Comparison of ENCODE assay signal across 12 mouse cellular contexts in genomic region chr2:142404321-142404720, GRCm38 (mm10).
DNase-seq lines count a peak whose midpoint lies in the region; ATAC-seq lines count a peak whose summit lies in the region.
"Had no signal": no experiment of that assay in that cellular context is flagged by ENCODE, and none has a peak within 500 bp of the region (broad histone marks: within the 10 kb centered on the region; RNA-seq: fewer than 3 reads in every experiment).

No protein-coding gene starts in this region.

- peaks cover 12% of the 10 kb centered on the region; the same call in 1 of the 2 replicates for H3K4me1 ChIP-seq in forebrain, embryonic 13.5 days
- peaks cover 23% of the 10 kb centered on the region for H3K4me1 ChIP-seq in forebrain, embryonic 15.5 days
- H3K4me1 ChIP-seq in midbrain, embryonic 11.5 days (ENCODE audit: control insufficient read depth, insufficient read depth, low read length): no peaks in the 10 kb centered on the region
- H3K4me1 ChIP-seq in midbrain, embryonic 15.5 days: peaks cover 4% of the 10 kb centered on the region; the same call in 1 of the 2 replicates
- H3K4me1 ChIP-seq in hindbrain, embryonic 14.5 days (replicated peaks; ENCODE audit: control insufficient read depth, insufficient read depth, low read length): no peaks in the 10 kb centered on the region

- H3K9ac ChIP-seq in forebrain, embryonic 13.5 days: no peak overlapping the region
- H3K9ac ChIP-seq in forebrain, embryonic 15.5 days (replicated peaks): no peak overlapping the region
- H3K9ac ChIP-seq in midbrain, embryonic 11.5 days (ENCODE audit: low read length): no peak overlapping the region
- H3K9ac ChIP-seq in midbrain, embryonic 15.5 days: no peak overlapping the region
- H3K9ac ChIP-seq in hindbrain, embryonic 14.5 days: no peak overlapping the region
- H3K9ac ChIP-seq: liver, embryonic 12.5 days had no signal

- H3K9me3 ChIP-seq in forebrain, embryonic 13.5 days (replicated peaks): no peaks in the 10 kb centered on the region
- H3K9me3 ChIP-seq in forebrain, embryonic 15.5 days: no peaks in the 10 kb centered on the region
- no peaks in the 10 kb centered on the region for H3K9me3 ChIP-seq in midbrain, embryonic 11.5 days (ENCODE audit: control insufficient read depth, low read length)
- no peaks in the 10 kb centered on the region for H3K9me3 ChIP-seq in midbrain, embryonic 15.5 days
- no peaks in the 10 kb centered on the region for H3K9me3 ChIP-seq in hindbrain, embryonic 14.5 days (ENCODE audit: control insufficient read depth, low read length)
- H3K9me3 ChIP-seq: liver, embryonic 12.5 days had no signal

- peak; percentile 42; the same call in 1 of the 2 replicates for ATAC-seq in forebrain, embryonic 13.5 days
- no peak for ATAC-seq in forebrain, embryonic 15.5 days (replicated peaks)
- peak; percentile 49; the same call in 1 of the 2 replicates for ATAC-seq in midbrain, embryonic 11.5 days (ENCODE audit: low FRiP score)
- ATAC-seq in midbrain, embryonic 15.5 days (replicated peaks): no peak
- ATAC-seq in hindbrain, embryonic 14.5 days (ENCODE audit: low FRiP score): 0 out of 2 replicates have a peak, but pooled peaks have one; percentile 36
- ATAC-seq: liver, embryonic 12.5 days had no signal

- peak; percentile 51 for DNase-seq in midbrain, embryonic 11.5 days (ENCODE audit: low spot score, missing footprints)
- no peak for DNase-seq in hindbrain, embryonic 14.5 days (ENCODE audit: low spot score)
- no peak for DNase-seq in gastrocnemius, postnatal 36 days
- DNase-seq in ovary, postnatal 14 days (ENCODE audit: low spot score): no peak
- DNase-seq: cerebellum, adult 8-10 months; gastrocnemius, postnatal 14 days; lung, postnatal 10 days had no signal

- no peak overlapping the region for H3K4me3 ChIP-seq in forebrain, embryonic 13.5 days
- no peak overlapping the region for H3K4me3 ChIP-seq in forebrain, embryonic 15.5 days
- H3K4me3 ChIP-seq in midbrain, embryonic 11.5 days (ENCODE audit: low read depth, low read length): no peak overlapping the region
- H3K4me3 ChIP-seq in midbrain, embryonic 15.5 days: no peak overlapping the region
- no peak overlapping the region for H3K4me3 ChIP-seq in hindbrain, embryonic 14.5 days (replicated peaks; ENCODE audit: low read length)
- H3K4me3 ChIP-seq: liver, embryonic 12.5 days had no signal

- no peak overlapping the region for H3K4me2 ChIP-seq in forebrain, embryonic 13.5 days
- no peak overlapping the region for H3K4me2 ChIP-seq in forebrain, embryonic 15.5 days (replicated peaks)
- no peak overlapping the region for H3K4me2 ChIP-seq in midbrain, embryonic 11.5 days
- no peak overlapping the region for H3K4me2 ChIP-seq in midbrain, embryonic 15.5 days
- no peak overlapping the region for H3K4me2 ChIP-seq in hindbrain, embryonic 14.5 days (replicated peaks)
- H3K4me2 ChIP-seq: liver, embryonic 12.5 days had no signal

- WGBS in forebrain, embryonic 13.5 days: 69% methylated on average over 6 of the region's 6 CpGs
- 64% methylated on average over 6 of the region's 6 CpGs for WGBS in forebrain, embryonic 15.5 days
- WGBS in midbrain, embryonic 11.5 days: 54% methylated on average over 6 of the region's 6 CpGs
- 58% methylated on average over 6 of the region's 6 CpGs for WGBS in midbrain, embryonic 15.5 days
- 46% methylated on average over 6 of the region's 6 CpGs for WGBS in hindbrain, embryonic 14.5 days

- no peak overlapping the region for H3K27ac ChIP-seq in forebrain, embryonic 13.5 days
- no peak overlapping the region for H3K27ac ChIP-seq in forebrain, embryonic 15.5 days (replicated peaks)
- no peak overlapping the region for H3K27ac ChIP-seq in midbrain, embryonic 11.5 days (ENCODE audit: low read depth, low read length)
- H3K27ac ChIP-seq in midbrain, embryonic 15.5 days: no peak overlapping the region
- no peak overlapping the region for H3K27ac ChIP-seq in hindbrain, embryonic 14.5 days
- H3K27ac ChIP-seq: kidney, postnatal 0 days; liver, embryonic 12.5 days had no signal

- H3K27me3 ChIP-seq in forebrain, embryonic 13.5 days: no peaks in the 10 kb centered on the region
- no peaks in the 10 kb centered on the region for H3K27me3 ChIP-seq in forebrain, embryonic 15.5 days
- H3K27me3 ChIP-seq in midbrain, embryonic 11.5 days (ENCODE audit: control insufficient read depth, insufficient read depth, low read length): no peaks in the 10 kb centered on the region
- H3K27me3 ChIP-seq in midbrain, embryonic 15.5 days (replicated peaks): no peaks in the 10 kb centered on the region
- H3K27me3 ChIP-seq in hindbrain, embryonic 14.5 days (ENCODE audit: control insufficient read depth, insufficient read depth, low read length): no peaks in the 10 kb centered on the region
- H3K27me3 ChIP-seq: liver, embryonic 12.5 days had no signal

- intact Hi-C loops in gastrocnemius, postnatal 36 days (cut with DNase I): no loop called here

- no peaks in the 10 kb centered on the region for H3K36me3 ChIP-seq in forebrain, embryonic 13.5 days (ENCODE audit: poor library complexity, severe bottlenecking)
- no peaks in the 10 kb centered on the region for H3K36me3 ChIP-seq in forebrain, embryonic 15.5 days
- H3K36me3 ChIP-seq in midbrain, embryonic 11.5 days (ENCODE audit: control insufficient read depth, insufficient read depth, low read length): no peaks in the 10 kb centered on the region
- H3K36me3 ChIP-seq in midbrain, embryonic 15.5 days (replicated peaks): no peaks in the 10 kb centered on the region
- H3K36me3 ChIP-seq in hindbrain, embryonic 14.5 days (replicated peaks; ENCODE audit: control insufficient read depth, insufficient read depth): no peaks in the 10 kb centered on the region
- H3K36me3 ChIP-seq: liver, embryonic 12.5 days had no signal

Comparison
In these comparisons a context has a peak if more than half of its experiments do, and no peak if none do; other contexts are left out.
1. ATAC-seq: peak in forebrain, embryonic 13.5 days (single experiment), midbrain, embryonic 11.5 days (single experiment) and hindbrain, embryonic 14.5 days (single experiment); none in forebrain, embryonic 15.5 days (single experiment) and midbrain, embryonic 15.5 days (single experiment).